Mouse (Mus musculus) liver, adult 2 months (tissue): Measurements from ENCODE around the gene Ddt. TPM values are rescaled to one million over a fixed set of nuclear protein-coding genes. Genes with fewer than 3 reads are reported as not detected.

Source experiments
- DNase-seq: peaks from one replicate; pipeline ENCODE4 v3.0.0-alpha.2; 2011; ENCODE audit warnings: low read depth, low spot score; ENCODE audit errors: extremely low read depth
- H3K27ac ChIP-seq: fragments of 200-500 bp; replicated peaks from 2 replicates; pipeline ENCODE4 v1.5.1; 2012; ENCODE audit warnings: low read depth, mild to moderate bottlenecking, control low read depth, inconsistent platforms, low read length; ENCODE audit not compliant: insufficient read depth
- H3K27me3 ChIP-seq: fragments of 200-500 bp; 2 replicates; pipeline ENCODE4 v1.6.1; 2012; ENCODE audit warnings: mild to moderate bottlenecking, moderate library complexity, low read length, inconsistent platforms; ENCODE audit not compliant: control insufficient read depth, insufficient read depth
- H3K36me3 ChIP-seq: fragments of 200-500 bp; 2 replicates; pipeline ENCODE4 v1.6.1; 2012; ENCODE audit warnings: low read length, inconsistent platforms; ENCODE audit not compliant: control insufficient read depth, insufficient read depth
- H3K4me1 ChIP-seq: fragments of 200-500 bp; 2 replicates; pipeline ENCODE4 v1.6.1; 2011; ENCODE audit warnings: low read length; ENCODE audit not compliant: control insufficient read depth, insufficient read depth
- H3K4me3 ChIP-seq: fragments of 200-500 bp; 2 replicates; pipeline ENCODE4 v1.5.1; 2011; ENCODE audit warnings: low read depth, mild to moderate bottlenecking, control low read depth, low read length, moderate library complexity; ENCODE audit not compliant: insufficient read depth
- H3K79me2 ChIP-seq: fragments of 200-500 bp; 2 replicates; pipeline ENCODE4 v1.6.1; 2012; ENCODE audit warnings: inconsistent platforms, mild to moderate bottlenecking, low read length, moderate library complexity; ENCODE audit not compliant: control insufficient read depth, insufficient read depth
- H3K9ac ChIP-seq: fragments of 200-500 bp; 2 replicates; pipeline ENCODE4 v1.6.1; 2012; ENCODE audit warnings: low read depth, mild to moderate bottlenecking, control low read depth, inconsistent platforms, low read length
- CTCF ChIP-seq: fragments of 200-500 bp; IDR thresholded peaks from 2 replicates; pipeline ENCODE4 v1.5.1; 2011; ENCODE audit warnings: low read depth, low read length, control low read depth
- POLR2A ChIP-seq: fragments of 200-500 bp; IDR thresholded peaks from 2 replicates; pipeline ENCODE4 v1.6.1; 2011; ENCODE audit warnings: low read length, control low read depth; ENCODE audit not compliant: insufficient read depth; ENCODE audit errors: extremely low read depth
- WGBS: fragments of 180-500 bp; shearing (Covaris S2); methylation state at CpG from one replicate; pipeline ENCODE4 v1.1.7; 2018; 5-methylcytosine and 5-hydroxymethylcytosine counted together
- polyA plus RNA-seq: library from polyadenylated mRNA; depleted of rRNA; stranded (reverse); fragments of >200 nt; gene quantifications from 2 replicates; pipeline ENCODE4 v1.2.3, GENCODE M21; 2012
- total RNA-seq: library from RNA; depleted of rRNA; stranded (reverse); fragments of >200 nt; gene quantifications from 2 replicates; pipeline ENCODE4 v1.2.3, GENCODE M21; 2014

The Ddt gene
- total and polyA plus RNA-seq, 2 experiments, result 347 to 914 TPM

GRCm38 (mm10) chr10:75797619-75798175 is 24.5 kb upstream of the Ddt start:
- Histone ChIP-seq H3K9ac (peak overlapping the region; percentile 75), H3K36me3 (no peaks in the 10 kb centered on the region), H3K4me3 (peak overlapping the region; percentile 52), H3K27me3 (no peaks in the 10 kb centered on the region), H3K4me1 (peaks cover 24% of the 10 kb centered on the region), H3K79me2 (peaks cover 12% of the 10 kb centered on the region; the same call in 1 of the 2 replicates), H3K27ac (peak overlapping the region; percentile 81)
- 3% methylated on average over 12 of the region's 12 CpGs for WGBS
- DNase-seq, result peak; percentile 75
- TF ChIP-seq POLR2A (0 out of 2 replicates have a peak, but pooled peaks have one; percentile 17), CTCF (0 out of 2 replicates have a peak, but pooled peaks have one; percentile 6)

- H3K79me2 ChIP-seq, result peaks cover 12% of the 10 kb centered on the region; the same call in 1 of the 2 replicates
- no peak for DNase-seq
- no peaks in the 10 kb centered on the region for H3K36me3 ChIP-seq
- H3K27ac ChIP-seq, result peak overlapping the region; percentile 38
- H3K4me1 ChIP-seq, result peaks cover 25% of the 10 kb centered on the region
- WGBS, result 25% methylated on average over 11 of the region's 11 CpGs
- TF ChIP-seq POLR2A (no peak), CTCF (no peak)
- peak overlapping the region; percentile 52 for H3K4me3 ChIP-seq
- no peaks in the 10 kb centered on the region for H3K27me3 ChIP-seq
- peak overlapping the region; percentile 71 for H3K9ac ChIP-seq
Measured at GRCm38 (mm10) chr10:75796731-75797516, 23.7 kb upstream of the Ddt start.

- H3K27ac ChIP-seq, result peak overlapping the region; percentile 86
- H3K9ac ChIP-seq, result peak overlapping the region; percentile 69
- peaks cover 29% of the 10 kb centered on the region for H3K4me1 ChIP-seq
- H3K36me3 ChIP-seq, result no peaks in the 10 kb centered on the region
- no peak overlapping the region; the same call in 1 of the 2 replicates for H3K4me3 ChIP-seq
- TF ChIP-seq POLR2A (no peak), CTCF (no peak)
- DNase-seq, result peak; percentile 97
- H3K79me2 ChIP-seq, result peaks cover 12% of the 10 kb centered on the region; the same call in 1 of the 2 replicates
- H3K27me3 ChIP-seq, result no peaks in the 10 kb centered on the region
- 13% methylated on average over 3 of the region's 3 CpGs for WGBS
Measured at GRCm38 (mm10) chr10:75794880-75795279, 21.7 kb upstream of the Ddt start.

- WGBS, result 5% methylated on average over 7 of the region's 7 CpGs
- Histone ChIP-seq H3K4me3 (no peak overlapping the region), H3K4me1 (peaks cover 40% of the 10 kb centered on the region), H3K79me2 (peaks cover 9% of the 10 kb centered on the region; the same call in 1 of the 2 replicates), H3K27me3 (no peaks in the 10 kb centered on the region), H3K27ac (peak overlapping the region; percentile 83), H3K36me3 (peaks cover 7% of the 10 kb centered on the region; the same call in 1 of the 2 replicates), H3K9ac (peak overlapping the region; percentile 35)
- DNase-seq, result peak; percentile 67
- TF ChIP-seq CTCF (no peak), POLR2A (no peak)
Measured at GRCm38 (mm10) chr10:75790773-75791172, 17.6 kb upstream of the Ddt start.

GRCm38 (mm10) chr10:75789841-75790240 is 16.6 kb upstream of the Ddt start:
- 26% methylated on average over 5 of the region's 5 CpGs for WGBS
- peak; percentile 99 for DNase-seq
- Histone ChIP-seq H3K27me3 (no peaks in the 10 kb centered on the region), H3K4me1 (peaks cover 41% of the 10 kb centered on the region), H3K79me2 (peaks cover 9% of the 10 kb centered on the region; the same call in 1 of the 2 replicates), H3K4me3 (no peak overlapping the region), H3K9ac (no peak overlapping the region), H3K36me3 (peaks cover 8% of the 10 kb centered on the region), H3K27ac (peak overlapping the region; percentile 83)
- TF ChIP-seq CTCF (no peak), POLR2A (no peak)
